In genomic region chr2:10737458-10737775, GRCm38 (mm10) we compare ENCODE assay signal across 8 mouse cellular contexts.
DNase-seq lines count a peak whose midpoint lies in the region; ATAC-seq lines count a peak whose summit lies in the region.
"Had no signal": no experiment of that assay in that cellular context is flagged by ENCODE, and none has a peak within 500 bp of the region (broad histone marks: within the 10 kb centered on the region; RNA-seq: fewer than 3 reads in every experiment).

No protein-coding gene starts in this region.

- no peaks in the 10 kb centered on the region; the same call in 1 of the 2 replicates for H3K27me3 ChIP-seq in hindbrain, embryonic 11.5 days (ENCODE audit: control insufficient read depth, insufficient read depth, low read length)

- 51% methylated on average over 9 of the region's 9 CpGs for WGBS in hindbrain, embryonic 11.5 days

- H3K9ac ChIP-seq in hindbrain, embryonic 11.5 days (ENCODE audit: low read depth, low read length) = no peak overlapping the region

- H3K27ac ChIP-seq in hindbrain, embryonic 11.5 days (ENCODE audit: low read depth, low read length) = peak overlapping the region; percentile 1; the same call in 1 of the 2 replicates

- ATAC-seq in hindbrain, embryonic 11.5 days (ENCODE audit: low FRiP score) = peak; percentile 89
- no peak for ATAC-seq in monocyte, adult 5-6 weeks (replicated peaks; ENCODE audit: insufficient number of reproducible peaks, low FRiP score, low TSS enrichment, poor library complexity, severe bottlenecking)
- ATAC-seq: Patski had no signal

- peak; percentile 4 for DNase-seq in R1 (ENCODE audit: low read depth, low spot score)
- DNase-seq in cerebellum, postnatal 10 days = peak; percentile 55 to 56
- DNase-seq in hindbrain, embryonic 11.5 days (ENCODE audit: low spot score) = peak; percentile 53
- peak; percentile 34 for DNase-seq in mesoderm, embryonic 11.5 days (ENCODE audit: low read depth, low spot score)
- no peak for DNase-seq in adrenal gland, postnatal 4 days (ENCODE audit: low spot score in 2 of 2)
- no peak for DNase-seq in kidney, postnatal 36 days

- H3K36me3 ChIP-seq in hindbrain, embryonic 11.5 days (ENCODE audit: control insufficient read depth, insufficient read depth, low read length) = no peaks in the 10 kb centered on the region

- H3K4me1 ChIP-seq in hindbrain, embryonic 11.5 days (replicated peaks; ENCODE audit: control insufficient read depth, insufficient read depth, low read length) = no peaks in the 10 kb centered on the region

- H3K4me2 ChIP-seq in hindbrain, embryonic 11.5 days (replicated peaks; ENCODE audit: low read depth, low read length) = peak overlapping the region; percentile 32

- H3K4me3 ChIP-seq in hindbrain, embryonic 11.5 days (ENCODE audit: low read depth, low read length) = no peak overlapping the region

- H3K9me3 ChIP-seq in hindbrain, embryonic 11.5 days (ENCODE audit: control insufficient read depth, low read length) = no peaks in the 10 kb centered on the region

Comparison
In these comparisons a context has a peak if more than half of its experiments do, and no peak if none do; other contexts are left out.
1. DNase-seq: peak in R1 (single experiment), cerebellum, postnatal 10 days (2 of 2), hindbrain, embryonic 11.5 days (single experiment) and mesoderm, embryonic 11.5 days (single experiment); none in adrenal gland, postnatal 4 days (0 of 2) and kidney, postnatal 36 days (0 of 2).